Mouse (Mus musculus) megakaryocyte, embryonic 14.5 days (primary cell): Measurements from ENCODE around the gene Tgfbr3. TPM values are rescaled to one million over a fixed set of nuclear protein-coding genes. Genes with fewer than 3 reads are reported as not detected.

Experiments
- H3K27me3 ChIP-seq: replicated peaks from 2 replicates; pipeline ENCODE3; 2012; ENCODE audit warnings: inconsistent platforms
- H3K36me3 ChIP-seq: replicated peaks from 2 replicates; pipeline ENCODE3; 2012; ENCODE audit warnings: low read length, inconsistent platforms, mixed read lengths
- H3K4me1 ChIP-seq: 2 replicates; pipeline ENCODE4 v1.6.1; 2012; ENCODE audit warnings: inconsistent platforms
- H3K4me3 ChIP-seq: replicated peaks from 2 replicates; pipeline ENCODE3; 2012; ENCODE audit warnings: moderate library complexity, mild to moderate bottlenecking, inconsistent platforms
- H3K9me3 ChIP-seq: 2 replicates; pipeline ENCODE4 v1.6.1; 2012; ENCODE audit warnings: inconsistent platforms
- FLI1 ChIP-seq: IDR thresholded peaks from 2 replicates; pipeline ENCODE4 v1.6.1; 2012; ENCODE audit warnings: low read length, inconsistent platforms, mixed read lengths
- GATA1 ChIP-seq: IDR thresholded peaks from 3 replicates; pipeline ENCODE4 v1.6.1; 2012; ENCODE audit warnings: mixed read lengths, low read length, inconsistent platforms, borderline replicate concordance
- polyA plus RNA-seq: library from polyadenylated mRNA; stranded (reverse); fragments of >175 nt; gene quantifications from 2 replicates; pipeline ENCODE4 v1.2.3, GENCODE M21; 2012; ENCODE audit warnings: low replicate concordance; ENCODE audit not compliant: insufficient read depth

Gene Tgfbr3
- polyA plus RNA-seq, 1 experiment: not detected

DNA sequence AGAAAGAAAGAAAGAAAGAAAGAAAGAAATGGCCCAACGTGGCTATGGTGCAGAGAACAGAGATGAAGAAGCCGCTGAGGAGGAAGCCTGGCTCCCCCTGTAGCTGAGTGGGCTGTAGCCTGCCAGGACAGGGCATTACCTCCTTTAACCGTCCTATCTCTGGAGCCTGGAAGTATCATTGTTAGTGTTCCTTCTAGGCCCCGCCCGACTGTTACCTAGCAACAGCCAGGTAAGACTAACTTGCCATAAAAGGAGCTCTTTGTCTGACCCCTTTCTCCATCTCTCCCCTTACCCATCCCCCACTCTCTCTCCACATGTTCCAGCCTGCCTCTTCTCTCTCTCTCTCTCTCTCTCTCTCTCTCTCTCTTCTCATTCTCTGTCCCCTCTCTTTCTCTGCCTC is 195.2 kb downstream of the Tgfbr3 start:
- Histone ChIP-seq H3K27me3 (peaks cover 44% of the 10 kb centered on the region), H3K36me3 (no peaks in the 10 kb centered on the region), H3K9me3 (no peaks in the 10 kb centered on the region), H3K4me3 (no peak overlapping the region), H3K4me1 (peaks cover 16% of the 10 kb centered on the region)
- no peak for TF ChIP-seq GATA1
- TF ChIP-seq FLI1: no peak

DNA sequence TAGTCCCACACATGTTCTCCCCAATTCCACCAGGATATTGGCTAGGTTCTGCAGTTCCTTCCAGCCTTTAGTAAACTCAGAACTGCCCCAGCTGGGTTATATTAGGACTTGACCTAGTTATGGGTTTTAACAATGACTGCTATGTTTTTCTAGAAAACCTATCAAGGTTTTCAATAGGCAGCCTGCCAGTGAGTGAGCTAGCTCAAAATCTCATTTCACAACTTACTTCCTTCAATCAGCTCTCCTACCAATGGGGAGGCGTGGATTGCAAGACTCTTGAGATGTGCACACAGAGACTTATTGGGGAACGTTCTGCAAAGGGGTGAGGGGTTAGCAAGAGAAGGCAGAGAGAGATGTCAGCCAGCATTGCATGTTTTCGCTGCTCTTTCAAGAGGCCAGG is 196.2 kb downstream of the Tgfbr3 start:
- peaks cover 16% of the 10 kb centered on the region for H3K4me1 ChIP-seq
- H3K9me3 ChIP-seq: no peaks in the 10 kb centered on the region
- no peaks in the 10 kb centered on the region for H3K36me3 ChIP-seq
- no peak overlapping the region for H3K4me3 ChIP-seq
- TF ChIP-seq GATA1 (no peak), FLI1 (no peak)
- peaks cover 44% of the 10 kb centered on the region for H3K27me3 ChIP-seq

DNA sequence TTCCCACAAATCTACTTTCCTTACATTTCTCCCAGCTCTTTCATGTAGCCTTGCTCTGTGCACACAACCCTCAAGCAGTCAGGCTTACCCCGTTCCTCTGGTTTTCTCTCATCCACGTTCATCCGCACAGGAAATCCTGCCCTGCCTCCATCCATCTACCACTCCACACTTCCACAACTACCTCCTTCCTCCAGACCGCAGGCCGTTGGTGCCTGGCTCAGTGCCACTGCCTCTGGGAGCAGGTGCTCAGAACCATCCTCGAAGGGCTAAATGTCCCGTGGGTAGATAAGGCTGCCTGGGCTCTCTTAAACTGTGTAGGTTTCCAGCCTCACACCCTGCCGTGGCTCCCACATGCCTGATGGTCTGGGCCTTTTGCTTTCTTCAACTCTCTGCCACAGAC is 197.3 kb downstream of the Tgfbr3 start:
- Histone ChIP-seq H3K4me1 (peaks cover 14% of the 10 kb centered on the region), H3K4me3 (peak overlapping the region; percentile 64), H3K36me3 (no peaks in the 10 kb centered on the region), H3K9me3 (no peaks in the 10 kb centered on the region), H3K27me3 (peaks cover 43% of the 10 kb centered on the region)
- TF ChIP-seq GATA1 (no peak), FLI1 (no peak)

DNA sequence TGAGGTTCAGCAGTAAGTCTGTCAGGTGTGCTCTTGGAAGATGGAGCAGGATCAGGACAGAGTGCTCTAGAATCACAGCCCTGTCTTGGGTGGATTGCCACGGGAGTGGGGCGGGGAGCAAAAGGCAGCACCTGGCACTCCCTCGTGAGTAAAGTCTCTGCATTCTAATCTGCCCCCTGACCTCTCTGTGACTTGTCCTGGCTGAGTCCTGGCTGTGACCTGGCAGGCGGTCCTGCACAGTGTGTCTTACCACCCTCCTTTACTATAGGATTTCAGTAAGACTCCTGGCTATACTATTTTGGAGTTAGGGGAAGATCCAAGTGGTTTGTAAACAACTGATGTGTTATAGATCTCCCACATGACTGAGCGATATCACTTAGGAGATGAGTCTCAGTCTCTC is 199.5 kb downstream of the Tgfbr3 start:
- H3K4me3 ChIP-seq: no peak overlapping the region
- H3K36me3 ChIP-seq: no peaks in the 10 kb centered on the region
- no peaks in the 10 kb centered on the region for H3K9me3 ChIP-seq
- H3K4me1 ChIP-seq: peaks cover 14% of the 10 kb centered on the region
- no peak for TF ChIP-seq FLI1
- TF ChIP-seq GATA1: no peak
- peaks cover 38% of the 10 kb centered on the region for H3K27me3 ChIP-seq

DNA sequence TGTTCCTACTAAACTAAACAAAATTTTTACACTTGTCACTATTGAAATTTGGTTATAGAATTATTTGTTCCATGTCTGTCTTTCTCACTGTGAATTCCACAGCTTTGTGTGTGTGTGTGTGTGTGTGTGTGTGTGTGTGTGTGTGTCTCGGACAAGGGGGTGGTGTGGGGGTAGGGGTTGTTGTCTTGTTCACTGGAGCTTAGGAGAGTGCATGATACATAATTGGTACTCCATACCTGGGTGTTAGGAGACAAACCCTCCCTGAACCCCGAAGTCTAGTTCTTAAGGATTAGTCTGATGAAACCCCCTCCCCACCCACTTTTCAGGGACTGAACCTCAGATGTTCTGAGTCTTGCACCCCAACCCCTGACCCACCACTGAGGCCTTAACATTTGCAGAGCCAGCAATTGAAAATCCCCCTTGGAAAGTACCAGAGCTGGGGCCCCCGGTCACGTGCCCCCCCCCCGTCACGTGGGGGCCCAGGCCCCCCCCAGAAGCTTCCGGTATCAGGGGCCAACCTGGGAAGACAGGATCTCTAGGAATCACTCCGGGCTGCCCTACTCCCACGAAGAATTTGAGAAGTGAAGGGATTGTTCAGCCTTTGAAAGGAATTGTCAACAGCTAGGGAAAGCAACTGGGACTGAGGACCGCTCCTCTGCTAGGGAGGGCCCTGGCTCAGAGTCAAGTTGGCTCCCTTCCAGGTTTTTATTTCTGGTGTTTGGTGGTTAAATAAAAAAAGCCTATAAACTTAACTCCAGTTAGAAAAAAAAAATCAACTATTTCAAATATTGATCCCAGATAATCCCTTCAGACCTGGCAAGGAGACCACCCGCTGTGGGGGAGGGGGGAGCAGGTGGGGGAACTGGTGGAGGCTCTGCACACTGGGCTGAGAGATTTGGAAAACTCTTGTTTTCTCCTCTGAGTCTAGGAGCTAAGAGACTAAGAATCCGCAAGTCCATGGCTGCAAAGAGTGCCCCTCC is 201.3 kb downstream of the Tgfbr3 start:
- peaks cover 25% of the 10 kb centered on the region for H3K27me3 ChIP-seq
- H3K4me1 ChIP-seq: peaks cover 14% of the 10 kb centered on the region
- no peak overlapping the region for H3K4me3 ChIP-seq
- no peaks in the 10 kb centered on the region for H3K9me3 ChIP-seq
- H3K36me3 ChIP-seq: no peaks in the 10 kb centered on the region
- TF ChIP-seq GATA1 (no peak), FLI1 (no peak)

DNA sequence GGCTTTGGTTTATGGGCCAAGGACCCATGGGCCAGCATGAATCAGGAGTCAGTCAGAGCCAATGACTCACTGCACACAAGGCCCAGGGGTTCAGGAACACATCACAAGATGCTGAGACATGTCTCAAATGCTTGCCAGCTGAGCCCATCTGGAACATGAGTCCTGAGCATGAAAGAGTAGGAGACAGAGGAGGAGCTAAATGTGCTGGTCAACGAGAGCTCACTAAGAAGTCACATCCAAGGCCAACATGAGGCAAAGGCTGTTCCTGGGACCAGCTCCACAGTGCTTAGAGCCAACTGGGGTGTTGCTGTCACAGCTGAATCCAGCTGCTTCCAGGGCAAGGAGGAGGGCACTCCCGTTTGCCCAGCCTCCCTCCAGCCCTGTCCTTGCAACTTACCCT is 202.1 kb downstream of the Tgfbr3 start:
- peaks cover 20% of the 10 kb centered on the region for H3K27me3 ChIP-seq
- no peaks in the 10 kb centered on the region for H3K36me3 ChIP-seq
- no peak overlapping the region for H3K4me3 ChIP-seq
- TF ChIP-seq FLI1: no peak
- TF ChIP-seq GATA1: no peak
- H3K9me3 ChIP-seq: no peaks in the 10 kb centered on the region
- peaks cover 11% of the 10 kb centered on the region for H3K4me1 ChIP-seq

DNA sequence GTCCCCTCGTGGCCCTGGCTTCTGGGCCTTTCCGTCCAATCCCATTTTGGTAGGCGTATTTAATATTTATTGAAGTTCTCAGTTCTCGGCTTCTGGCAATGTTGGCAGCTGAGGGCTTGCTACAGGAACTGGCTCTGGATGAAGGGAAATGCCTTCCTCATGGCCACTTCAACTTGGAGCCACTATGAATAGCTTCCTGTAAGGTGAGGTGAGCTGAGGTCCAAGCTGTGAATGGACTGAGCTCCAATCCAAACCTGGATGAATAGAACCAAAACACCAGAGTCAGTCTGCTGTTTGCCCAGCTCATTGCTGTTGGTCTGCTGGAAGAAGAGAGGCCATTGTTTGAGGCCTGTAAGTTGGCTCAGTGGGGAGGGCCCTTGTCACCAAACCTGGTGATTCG is 203.3 kb downstream of the Tgfbr3 start:
- Histone ChIP-seq H3K4me1 (peaks cover 7% of the 10 kb centered on the region), H3K9me3 (no peaks in the 10 kb centered on the region), H3K27me3 (peaks cover 14% of the 10 kb centered on the region), H3K36me3 (no peaks in the 10 kb centered on the region), H3K4me3 (no peak overlapping the region)
- TF ChIP-seq FLI1: no peak
- no peak for TF ChIP-seq GATA1

DNA sequence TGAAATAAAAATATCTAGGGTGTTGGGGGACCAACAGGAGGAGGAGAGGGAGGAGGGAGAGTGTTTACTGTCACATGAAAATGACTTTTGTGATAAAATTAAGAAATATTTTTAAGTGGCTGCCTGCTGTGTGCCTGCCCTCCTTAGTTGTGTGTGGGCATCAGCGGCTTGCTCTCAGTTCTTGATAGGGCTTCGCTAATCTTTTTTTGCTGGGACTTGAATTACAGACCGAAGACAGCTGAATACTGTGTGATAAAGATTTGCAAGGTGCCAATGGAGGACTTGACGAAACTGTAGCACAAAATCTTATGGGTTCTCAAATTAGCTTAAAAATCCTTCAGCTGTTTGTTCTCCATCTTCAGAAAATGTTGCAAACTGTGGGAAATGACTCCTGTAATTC is 205.0 kb downstream of the Tgfbr3 start:
- Histone ChIP-seq H3K4me3 (no peak overlapping the region), H3K9me3 (no peaks in the 10 kb centered on the region), H3K27me3 (peaks cover 13% of the 10 kb centered on the region), H3K36me3 (no peaks in the 10 kb centered on the region), H3K4me1 (peaks cover 20% of the 10 kb centered on the region)
- TF ChIP-seq GATA1 (no peak), FLI1 (no peak)

DNA sequence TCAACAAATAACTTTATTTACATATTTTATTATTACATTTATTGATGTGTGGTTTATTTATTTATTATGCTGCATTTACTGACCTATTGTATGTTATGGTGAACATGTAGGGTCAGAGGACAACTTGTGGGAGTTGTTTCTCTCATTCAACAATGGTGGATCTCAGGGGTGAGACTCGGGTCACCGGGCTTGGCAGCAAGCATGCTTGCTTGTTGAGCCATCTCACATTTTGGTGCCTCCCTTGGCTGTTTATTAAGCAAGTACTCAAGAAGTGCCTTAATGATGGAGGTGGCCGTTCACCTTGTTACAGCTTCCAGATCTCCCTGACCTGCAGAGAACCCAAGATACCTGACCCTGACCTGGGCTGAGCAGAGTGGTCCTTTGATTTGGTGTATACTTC is 207.4 kb downstream of the Tgfbr3 start:
- TF ChIP-seq GATA1 (no peak), FLI1 (no peak)
- no peaks in the 10 kb centered on the region for H3K9me3 ChIP-seq
- no peak overlapping the region for H3K4me3 ChIP-seq
- H3K4me1 ChIP-seq: peaks cover 22% of the 10 kb centered on the region
- peaks cover 8% of the 10 kb centered on the region for H3K27me3 ChIP-seq
- no peaks in the 10 kb centered on the region for H3K36me3 ChIP-seq

DNA sequence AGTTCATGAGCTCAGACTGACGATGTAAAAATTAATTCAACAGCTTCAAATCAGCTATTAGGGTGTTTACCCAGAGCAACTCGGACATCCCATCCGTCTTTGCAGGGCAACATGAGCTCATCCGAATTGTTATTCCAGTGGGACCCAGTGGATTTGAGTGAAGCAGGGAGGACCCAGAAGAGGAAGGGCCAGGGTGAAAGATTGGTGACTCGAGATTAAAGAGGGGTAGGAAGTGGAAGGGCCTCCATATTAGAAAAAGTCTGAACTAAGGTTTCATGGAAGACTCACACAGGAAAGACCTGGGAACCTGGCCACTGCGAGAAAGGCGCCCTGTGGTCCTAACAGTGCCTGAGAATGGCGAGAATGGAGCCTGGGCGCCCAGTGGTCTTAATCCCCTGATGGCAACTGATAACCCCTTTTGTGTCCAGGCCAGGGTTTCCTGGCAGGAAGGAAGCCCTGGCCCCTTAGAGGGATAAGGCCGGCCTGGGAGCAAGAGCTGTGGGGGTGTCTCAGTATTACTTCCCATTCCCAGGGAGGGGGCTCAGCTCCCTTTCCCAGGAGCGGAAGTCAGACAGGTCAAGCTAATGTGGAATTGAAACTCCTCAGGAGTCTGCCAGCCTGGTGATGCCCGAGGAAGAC is 208.3 kb downstream of the Tgfbr3 start:
- TF ChIP-seq FLI1 (no peak), GATA1 (no peak)
- Histone ChIP-seq H3K9me3 (no peaks in the 10 kb centered on the region), H3K36me3 (no peaks in the 10 kb centered on the region), H3K27me3 (peaks cover 5% of the 10 kb centered on the region), H3K4me3 (no peak overlapping the region), H3K4me1 (peaks cover 22% of the 10 kb centered on the region)
